Mouse (Mus musculus) layer of hippocampus, adult 9-11 months (tissue): ENCODE results near the gene Atxn3.
"Not testable (repeated sequence)": the region's sequence is repeated elsewhere in the genome, so short reads cannot be mapped to it uniquely, and the experiment has no call there.

Experiments
- DNase-seq: peaks from one replicate; pipeline ENCODE4 v3.0.0; 2022

Gene Atxn3

DNA sequence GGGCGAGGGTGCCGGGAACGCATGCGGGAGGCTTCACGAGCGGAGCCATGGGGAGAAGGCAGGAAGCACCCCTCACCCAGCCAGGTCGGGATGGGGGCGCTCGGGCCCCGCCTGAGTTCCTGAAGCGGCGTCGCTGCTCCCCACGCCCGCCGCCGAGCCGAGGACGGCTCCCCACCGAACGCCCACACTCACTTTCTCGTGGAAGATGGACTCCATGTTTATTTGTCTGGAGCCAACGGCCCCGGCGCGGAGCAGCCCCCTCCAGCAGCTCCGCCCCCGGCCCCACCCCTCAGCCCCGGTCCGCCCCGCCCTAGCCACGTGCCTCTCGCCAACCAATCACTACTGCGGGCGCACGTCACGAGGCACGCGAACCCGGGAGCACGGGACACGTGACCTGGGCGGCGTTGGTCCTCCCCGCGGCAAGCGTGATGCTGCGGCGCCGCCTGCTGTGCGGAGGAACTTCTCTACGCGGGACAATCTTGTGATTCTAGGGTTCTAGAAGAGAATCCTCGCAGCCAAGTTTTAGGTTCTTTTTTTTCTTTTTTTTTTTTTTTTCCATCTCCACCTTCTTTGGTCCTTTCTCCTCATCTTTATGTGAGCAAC, at the start of gene Atxn3:
Atxn3 (minus strand) TSS at position 305 of the 603 bp plus-strand sequence.
- peak; percentile 97 for DNase-seq

DNA sequence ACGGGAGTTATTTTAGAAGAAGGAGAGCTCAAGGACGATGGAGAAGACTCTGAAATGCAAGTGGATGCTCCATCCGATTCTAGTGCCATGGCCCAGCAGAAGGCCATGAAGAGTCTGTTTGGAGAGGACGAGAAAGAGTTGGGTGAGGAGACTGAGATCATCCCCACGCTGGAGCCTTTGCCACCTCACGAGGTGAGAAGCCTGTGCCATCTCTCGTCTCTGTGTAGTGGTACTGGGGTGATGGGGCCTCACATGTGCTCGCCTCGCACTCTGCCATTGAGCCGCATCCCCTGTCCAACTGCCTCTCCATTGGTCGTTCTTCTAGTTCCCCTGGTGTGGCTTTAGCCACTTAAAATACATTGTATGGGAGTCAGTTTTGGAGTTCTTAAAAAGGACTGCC, 42.7 kb upstream of the Atxn3 start:
- DNase-seq, result no peak

DNA sequence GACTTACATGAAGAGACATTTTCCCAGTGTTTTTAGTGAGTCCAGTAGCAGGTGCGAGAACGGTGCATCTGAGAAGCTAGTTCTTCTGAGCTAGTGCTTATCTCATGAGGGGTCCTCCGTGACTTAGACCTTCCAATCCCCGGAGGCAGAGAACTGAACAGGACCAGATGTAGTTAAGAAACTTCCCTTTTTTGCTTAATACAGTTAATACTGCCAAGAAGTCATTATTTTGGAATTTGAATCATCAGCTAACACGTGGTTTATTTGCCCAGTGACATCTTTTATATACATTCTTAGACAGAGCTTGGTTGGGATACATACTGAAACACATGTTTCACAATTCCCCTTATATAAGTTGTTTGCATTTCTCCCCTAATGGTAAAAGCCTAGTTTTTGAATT, 40.9 kb upstream of the Atxn3 start:
- DNase-seq, result no peak

DNA sequence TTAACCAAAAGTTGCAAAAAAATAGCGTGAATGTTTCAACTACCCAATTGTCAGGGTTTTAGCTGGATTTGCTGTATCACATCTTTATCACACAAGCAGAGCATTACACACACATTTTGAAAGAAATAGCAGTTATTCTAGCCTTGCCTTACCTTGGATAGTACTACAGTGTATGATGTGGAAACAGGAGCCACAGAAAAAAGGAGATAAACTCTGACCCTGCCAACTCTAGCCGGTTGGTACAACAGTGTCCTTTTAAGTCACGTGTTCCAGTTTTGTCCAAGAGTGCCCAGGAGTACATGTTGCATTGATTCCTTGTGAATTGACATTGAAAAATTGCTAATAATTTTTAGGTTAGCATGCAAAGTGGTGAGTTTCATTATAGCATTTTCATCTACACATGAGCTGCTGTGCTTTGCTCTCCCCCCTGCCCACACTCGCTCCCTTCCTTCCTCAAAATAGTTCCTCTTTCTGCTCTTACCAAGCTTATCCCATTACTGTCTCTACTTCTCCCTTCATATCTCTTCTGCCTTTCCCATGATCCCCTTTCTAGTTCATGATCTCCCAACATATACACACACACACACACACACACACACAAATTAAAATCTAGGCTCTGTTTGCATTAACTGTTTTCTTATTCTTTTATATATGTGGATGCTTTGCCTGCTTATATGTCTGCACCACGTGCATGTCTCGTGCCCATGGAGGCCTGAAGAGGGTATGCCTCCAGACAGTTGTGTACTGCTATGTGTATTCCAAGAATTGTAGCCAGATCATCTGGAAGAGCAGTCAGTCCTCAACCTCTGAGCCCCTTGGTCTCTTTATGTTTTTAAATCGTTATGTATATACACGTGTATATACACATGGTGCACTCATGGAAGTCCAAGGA, 36.8 kb upstream of the Atxn3 start:
- DNase-seq, result no peak

DNA sequence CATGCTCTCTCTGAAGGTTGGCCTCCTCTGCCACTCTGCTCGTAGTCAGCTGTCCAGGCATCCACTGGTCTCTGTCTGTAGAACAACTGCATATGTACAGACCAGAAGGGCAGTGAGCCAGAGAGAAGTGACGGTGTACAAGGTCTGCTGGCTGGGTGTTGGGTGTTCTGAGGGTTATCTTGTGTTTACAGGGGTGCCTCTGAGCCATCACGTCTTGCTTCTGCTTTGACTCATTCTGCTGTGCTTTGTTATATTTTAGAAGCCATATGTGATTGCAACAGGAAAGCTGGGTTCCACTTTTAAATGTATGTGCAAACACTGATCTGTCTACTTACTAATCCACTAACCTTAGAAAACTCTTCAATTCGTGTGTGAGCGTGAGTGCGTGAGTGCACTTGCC, 29.6 kb upstream of the Atxn3 start:
- no peak for DNase-seq

DNA sequence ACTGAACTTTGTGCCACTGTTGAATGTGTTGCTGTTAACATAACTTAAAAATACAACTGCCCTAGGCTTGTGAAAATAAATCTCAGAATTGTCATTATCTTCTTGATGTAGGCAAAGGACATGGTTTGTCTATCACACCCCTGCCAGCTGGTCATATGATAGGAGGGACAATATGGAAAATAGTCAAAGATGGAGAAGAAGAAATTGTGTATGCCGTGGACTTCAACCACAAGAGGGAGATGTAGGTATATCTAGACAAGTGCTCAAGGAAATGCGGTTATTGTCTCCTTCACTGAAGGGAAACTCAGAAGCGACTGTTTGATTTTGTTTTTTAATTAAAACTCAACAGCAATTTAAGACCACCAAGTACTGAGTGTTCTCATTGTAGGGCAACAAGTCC, 27.1 kb upstream of the Atxn3 start:
- DNase-seq, result no peak

DNA sequence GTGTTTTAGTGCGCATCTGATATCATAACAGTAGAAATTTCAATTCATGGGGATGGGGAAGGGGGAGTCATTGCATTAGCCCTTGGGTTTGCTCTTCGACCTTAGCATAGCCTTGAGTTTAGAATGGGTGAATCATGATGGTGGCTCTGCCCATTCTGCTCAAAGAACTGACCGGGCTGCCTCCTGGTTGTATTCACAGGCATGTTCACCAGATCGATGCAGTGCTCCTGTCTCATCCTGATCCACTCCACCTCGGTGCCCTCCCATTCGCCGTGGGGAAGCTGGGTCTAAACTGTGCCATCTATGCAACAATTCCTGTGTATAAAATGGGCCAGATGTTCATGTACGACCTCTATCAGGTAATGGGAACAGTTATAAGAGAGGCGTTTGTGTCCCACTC, 24.9 kb upstream of the Atxn3 start:
- no peak for DNase-seq

DNA sequence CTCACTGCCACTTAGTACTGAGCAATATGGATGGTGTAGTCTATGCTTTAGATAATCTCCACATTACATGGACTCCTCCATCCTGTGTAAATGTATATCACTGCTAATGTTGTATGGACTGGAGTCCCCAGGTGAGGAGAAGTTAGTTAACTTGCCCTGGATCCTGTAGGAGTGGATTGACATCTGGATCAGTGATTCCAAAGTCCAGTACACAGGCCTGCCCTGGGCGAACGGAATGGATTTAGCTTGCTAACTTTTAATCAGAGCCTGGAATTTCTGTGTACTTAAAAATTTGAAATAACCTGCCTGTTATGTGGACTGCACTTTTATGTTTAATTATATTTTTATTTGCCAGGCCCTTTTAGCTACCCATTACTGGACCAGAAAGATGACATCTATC, 23.5 kb upstream of the Atxn3 start:
- no peak for DNase-seq

DNA sequence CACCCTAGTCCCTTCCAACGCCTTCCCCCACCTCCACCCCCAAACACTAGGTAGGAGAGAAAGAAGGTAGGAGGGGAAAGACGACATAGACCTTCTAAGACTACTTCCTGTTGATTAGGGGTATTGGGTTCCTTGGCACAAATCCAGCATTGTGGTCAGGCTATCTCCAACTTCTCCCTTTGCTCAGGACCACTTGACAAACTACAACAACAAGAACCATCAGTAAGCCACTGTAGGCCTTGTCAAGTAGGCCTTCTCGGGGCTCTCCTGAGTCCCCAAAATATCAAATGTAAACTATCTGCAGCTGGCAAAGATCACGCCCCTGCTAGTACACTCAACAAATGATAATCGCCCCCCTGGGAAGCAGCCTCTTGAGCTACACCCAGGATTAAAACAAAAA, 22.2 kb upstream of the Atxn3 start:
- DNase-seq, result no peak

DNA sequence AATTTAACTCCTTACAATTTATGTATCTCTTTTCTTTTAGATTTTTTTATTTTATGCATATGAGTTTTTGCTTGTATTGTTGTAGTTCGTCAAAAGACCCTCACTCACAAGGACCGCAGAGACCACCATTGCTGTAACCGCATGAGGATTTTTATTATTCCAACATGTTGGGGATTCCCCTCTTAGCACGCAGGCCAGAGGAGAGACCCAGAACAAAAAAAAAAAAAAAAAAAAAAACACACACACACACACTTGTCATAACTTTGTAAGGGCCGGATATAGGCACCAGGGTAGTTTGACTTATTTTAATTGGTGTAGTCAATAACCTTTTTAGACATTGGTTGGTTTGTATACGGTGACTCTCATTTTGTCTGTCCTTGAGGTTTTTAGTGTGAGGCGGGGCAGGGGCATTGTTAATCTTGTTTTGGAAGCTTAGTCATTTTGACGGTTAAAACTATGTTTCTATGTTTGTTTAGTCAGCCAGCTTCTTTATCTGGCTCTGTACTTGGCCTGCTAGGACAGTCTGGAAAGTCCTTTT, 21.2 kb upstream of the Atxn3 start:
- DNase-seq, result no peak

DNA sequence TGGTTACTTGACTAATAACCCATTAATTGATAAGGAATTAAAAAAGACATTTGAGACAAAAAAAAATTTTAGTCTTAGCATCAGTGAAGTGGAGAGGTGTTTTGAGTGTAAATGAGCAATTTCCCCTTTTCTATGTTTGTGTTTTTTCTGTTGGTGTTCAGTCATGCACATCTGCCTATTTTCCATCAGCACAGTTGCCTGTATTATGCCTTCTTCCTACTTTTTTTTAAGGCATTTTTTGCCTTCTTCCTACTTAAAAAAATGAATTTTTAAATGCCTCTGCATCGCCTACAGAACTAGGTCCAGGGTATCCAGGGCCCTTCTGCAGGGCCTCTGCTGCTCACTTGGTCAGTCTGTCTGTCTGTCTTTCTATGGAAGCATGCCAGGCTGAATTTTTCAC, 20.5 kb upstream of the Atxn3 start:
- no peak for DNase-seq

DNA sequence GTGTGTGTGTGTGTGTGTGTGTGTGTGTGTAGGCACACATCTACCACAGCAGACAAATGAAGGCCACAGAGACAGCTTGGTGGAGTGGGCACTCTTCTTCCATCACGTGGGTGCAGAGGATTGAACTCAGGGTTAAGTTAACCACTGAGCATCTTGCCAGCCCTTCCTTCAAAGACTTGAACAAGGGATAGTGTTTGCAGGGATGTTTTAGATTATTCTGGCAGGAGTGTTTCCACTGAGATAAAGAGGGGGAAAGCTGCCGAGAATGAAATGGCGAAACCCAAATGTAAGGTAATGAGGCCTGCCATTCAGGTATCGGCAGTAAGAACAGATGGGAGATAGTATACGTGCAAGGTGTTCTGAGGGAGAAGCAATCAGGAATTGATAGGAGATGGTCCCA, 20.1 kb upstream of the Atxn3 start:
- DNase-seq, result no peak

DNA sequence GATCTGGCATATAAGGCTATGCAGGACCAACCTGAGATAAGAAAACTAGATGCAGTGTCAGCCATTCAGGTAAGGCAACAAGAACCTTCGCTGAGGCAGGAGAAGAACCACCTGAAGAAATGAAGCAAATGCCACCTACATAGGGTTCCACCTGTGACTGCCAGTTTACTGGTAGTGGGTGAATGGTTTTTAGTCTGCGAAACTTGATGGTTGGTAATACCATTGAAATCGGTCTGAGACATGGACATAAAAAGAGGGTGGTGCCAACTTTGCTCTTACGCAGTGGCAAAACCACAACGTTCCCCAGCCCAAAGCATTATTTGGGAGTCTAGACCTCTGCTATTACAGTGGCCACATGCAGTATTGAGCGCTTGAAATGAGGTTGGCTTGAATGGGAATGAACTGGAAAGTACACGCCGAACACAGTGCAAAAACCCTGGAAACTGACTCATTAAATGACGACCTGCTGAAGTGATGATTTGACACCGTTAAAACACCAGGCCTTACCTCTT, 19.4 kb upstream of the Atxn3 start:
- no peak for DNase-seq

DNA sequence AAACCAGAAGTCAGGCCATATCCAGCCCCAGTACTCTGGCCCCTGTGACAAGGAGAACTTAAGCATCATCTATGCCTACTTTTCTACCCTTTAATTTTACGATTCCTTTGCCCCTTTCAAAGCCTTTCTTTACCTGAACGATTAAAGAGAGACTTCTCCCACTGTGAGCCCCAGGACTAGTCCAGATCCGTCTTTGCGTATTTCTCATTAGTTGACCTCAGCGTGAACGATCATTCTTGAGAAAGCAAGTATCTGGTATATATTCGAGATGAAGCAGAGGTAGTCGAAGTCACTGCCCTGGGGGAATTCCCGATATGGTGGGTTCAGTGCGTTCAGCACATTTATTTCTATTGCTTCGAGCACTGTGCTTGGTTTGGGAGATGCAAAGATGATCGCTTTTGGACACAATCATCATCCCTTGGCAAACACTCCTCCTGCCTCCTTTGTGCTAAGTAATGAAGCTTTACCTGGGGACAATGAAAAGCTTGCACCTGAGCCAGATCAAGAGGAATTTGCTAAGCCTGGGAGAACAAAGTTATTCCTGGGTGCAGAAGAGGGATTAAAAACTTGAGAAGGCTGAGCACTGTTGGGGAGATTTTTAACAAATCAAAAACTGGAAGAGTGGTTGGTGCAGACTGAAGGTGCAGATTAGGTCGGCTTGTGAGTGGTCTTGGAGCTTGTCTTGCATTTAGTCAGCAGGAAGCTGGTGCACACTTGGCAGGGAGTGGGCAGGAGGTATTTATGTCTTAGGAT, 18.8 kb upstream of the Atxn3 start:
- no peak for DNase-seq

DNA sequence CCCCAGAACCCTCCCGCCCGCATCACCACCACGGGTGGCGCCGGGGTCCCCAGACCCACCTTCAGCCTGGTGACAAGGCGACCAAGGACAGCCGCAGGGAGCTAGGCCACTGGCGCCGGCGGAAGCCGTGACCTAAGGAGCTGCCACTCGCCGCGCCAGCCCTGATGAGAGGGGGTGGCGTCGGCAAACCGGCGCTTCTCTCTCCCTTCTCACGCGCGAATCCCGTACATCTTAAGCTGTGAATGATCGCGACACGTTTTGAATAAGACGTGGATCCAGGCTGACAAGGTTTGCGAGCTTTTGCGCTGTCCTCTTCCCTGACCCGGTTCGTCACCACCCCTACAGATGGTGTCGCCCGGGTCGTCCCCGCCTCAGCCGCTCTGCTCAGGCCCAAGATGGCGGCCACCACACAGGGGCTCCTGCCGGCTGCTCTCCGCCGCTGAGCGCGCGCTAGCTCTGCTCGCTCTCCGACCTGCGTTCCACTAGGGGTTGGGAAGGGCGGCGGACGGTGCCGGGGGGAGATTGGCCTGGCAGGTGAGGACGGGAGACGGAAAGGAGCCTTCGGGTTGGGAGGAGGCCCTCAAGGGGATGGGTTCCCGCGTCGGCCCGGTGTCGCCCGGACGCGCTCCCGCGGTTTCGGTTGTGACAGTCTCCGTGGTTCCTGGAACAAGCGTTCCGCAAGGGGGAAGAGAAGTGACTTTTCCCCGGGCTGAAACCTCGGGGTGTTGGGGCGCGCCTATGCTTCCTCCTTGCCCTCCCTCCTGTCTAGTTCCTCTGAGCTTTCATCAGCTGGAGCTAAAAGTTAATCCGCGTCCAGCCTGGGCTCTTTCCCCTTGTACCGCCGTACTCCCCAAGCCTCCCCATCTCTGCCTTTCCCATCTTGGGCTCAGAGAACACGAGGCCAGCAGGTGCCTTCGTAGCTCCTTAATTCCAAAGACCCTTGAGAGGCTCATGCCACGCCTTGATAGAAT, 17.8 kb upstream of the Atxn3 start, which contains the start of gene Cpsf2:
Cpsf2 (plus strand) TSS at position 388 of the 971 bp plus-strand sequence.
- peak; percentile 82 for DNase-seq

DNA sequence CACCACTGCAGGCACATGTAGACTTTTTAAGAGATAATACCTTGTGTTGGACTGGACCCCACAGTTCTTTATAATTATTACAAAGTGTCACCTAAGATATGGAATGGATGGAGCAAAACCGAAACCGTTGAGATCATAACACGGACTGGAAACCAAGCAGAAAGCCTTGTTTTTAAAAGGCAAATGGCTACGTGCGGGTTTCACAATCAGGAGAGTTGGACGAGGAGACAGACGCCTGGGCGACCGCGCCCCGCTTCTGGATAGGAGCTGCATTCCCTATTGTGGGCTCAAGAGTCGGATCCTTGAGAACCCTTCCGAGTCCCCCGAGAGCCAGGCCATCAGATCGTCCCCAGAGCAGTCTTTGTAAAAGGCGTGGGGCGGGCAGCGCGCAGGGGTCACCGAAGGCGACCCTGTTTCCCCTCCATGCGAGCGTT, 17.1 kb upstream of the Atxn3 start:
- DNase-seq, result peak; percentile 25

DNA sequence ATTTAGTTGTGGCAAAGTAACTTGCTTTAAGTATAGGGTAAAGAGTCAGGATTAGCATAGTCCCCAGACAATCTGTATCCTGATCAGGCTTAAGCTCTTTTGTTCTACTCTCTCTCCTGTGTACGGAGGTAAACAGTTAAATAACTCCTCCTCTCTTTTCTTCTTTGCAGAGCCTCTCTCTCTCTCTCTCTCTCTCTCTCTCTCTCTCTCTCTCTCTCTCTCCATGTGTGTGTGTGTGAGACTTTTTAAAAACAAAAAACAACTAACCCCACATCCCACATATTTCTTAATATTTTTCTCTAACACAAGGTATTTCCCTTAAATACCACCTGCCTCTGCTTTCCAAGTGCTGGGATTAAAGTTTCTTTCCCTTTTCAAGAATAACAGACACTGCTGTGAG, 16.5 kb upstream of the Atxn3 start:
- DNase-seq, result no peak

DNA sequence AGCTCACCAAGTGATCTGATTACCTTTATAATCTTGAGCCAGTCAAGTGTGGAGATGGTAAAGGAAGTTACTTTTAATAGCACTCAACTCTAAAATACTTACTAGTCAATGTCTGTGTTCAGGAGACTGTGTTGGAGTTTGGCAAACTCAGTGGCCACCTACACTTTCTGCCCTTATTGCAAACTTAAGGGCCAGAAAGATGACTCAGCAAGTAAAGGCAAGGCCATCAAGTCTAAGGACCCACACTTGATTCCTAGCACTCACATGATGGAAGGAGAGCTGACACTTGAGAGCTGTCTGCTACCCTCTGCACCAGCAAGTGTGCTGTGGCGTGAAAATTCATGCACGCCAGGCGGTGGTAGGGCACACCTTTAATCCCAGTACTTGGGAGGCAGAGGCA, 14.2 kb upstream of the Atxn3 start:
- DNase-seq, result no peak

DNA sequence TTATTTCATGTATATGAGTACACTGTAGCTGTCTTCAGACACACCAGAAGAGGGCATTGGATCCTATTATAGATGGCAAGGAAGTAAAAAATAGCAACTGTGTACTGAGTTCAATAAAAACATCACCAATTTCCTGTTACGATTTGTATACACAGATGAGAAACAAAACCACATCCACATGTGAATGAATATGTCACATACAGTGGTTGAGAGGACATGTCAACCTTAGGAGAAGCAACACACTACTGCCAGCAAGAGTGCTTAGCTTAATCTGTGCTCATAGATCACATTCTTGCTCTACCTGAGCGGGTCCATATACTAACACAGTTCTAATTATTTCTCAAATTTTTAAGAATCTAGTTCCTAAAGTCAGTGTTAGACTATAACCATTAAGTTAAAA, 13.3 kb upstream of the Atxn3 start:
- no peak for DNase-seq

DNA sequence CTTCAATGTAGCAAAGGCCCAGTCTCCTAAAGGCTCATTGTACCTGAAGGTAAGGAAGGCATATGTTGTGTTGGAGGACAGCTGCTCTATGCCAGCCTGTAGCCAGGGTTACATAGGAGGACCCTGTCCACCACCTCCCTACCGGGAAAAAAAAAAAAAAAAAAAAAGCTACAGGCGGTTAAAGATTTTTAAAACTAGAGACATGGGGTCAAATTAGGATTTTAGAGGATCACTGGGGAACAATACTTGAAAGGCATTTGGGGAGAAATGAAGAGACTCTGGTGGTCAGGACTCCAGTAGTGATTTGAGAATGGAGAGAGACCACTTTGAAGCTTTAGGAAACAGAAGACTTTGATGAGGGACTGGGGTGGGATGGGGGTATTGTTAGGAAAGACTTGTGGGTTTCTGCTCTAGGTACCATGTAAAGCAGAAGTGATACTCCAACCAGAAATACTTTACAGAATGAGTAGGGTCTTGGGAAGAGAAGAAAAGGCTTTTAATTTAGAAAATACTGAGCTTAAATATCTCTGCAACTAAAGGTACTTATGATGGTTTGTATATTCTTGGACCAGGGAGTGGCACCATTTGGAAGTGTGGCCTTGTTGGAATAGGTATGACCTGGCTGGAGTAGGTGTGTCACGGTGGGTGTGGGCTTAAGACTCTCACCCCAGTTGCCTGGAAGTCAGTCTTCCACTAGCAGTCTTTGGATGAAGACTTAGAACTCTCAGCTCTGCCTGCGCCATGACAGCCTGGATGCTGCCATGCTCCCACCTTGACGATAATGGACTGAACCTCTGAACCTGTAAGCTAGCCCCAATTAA, 1.1 kb upstream of the Atxn3 start:
- not testable (repeated sequence) for DNase-seq

DNA sequence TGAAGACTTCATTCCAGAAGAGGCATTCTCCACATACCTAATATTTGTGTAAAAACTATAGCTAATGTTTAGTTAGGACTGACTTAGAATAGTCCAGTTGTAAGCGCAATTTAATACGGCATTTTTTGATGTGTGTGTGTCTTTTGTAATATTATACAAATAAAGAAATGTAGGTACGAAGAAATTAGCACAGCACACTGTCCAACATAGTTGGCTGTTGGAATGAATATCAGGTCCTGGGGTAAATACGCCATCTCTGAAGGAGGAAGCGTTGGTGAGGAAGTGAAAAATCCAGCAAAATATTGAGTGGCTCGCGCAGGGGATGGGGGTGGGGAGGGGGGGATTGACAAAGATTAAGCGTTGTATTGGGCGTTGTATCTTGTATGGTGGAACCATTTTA, 510 bp upstream of the Atxn3 start:
- DNase-seq, result no peak
